Mouse (Mus musculus): Measurements from ENCODE around the gene Slc12a1. TPM values are rescaled to one million over a fixed set of nuclear protein-coding genes. Genes with fewer than 3 reads are reported as not detected.

Gene Slc12a1
- polyA plus RNA-seq, 2 experiments: 0.06 TPM

GRCm38 (mm10) chr2:125219268-125219667, 67.0 kb downstream of the Slc12a1 start:
- 77% methylated on average over 3 of the region's 3 CpGs for WGBS
- no peak overlapping the region for H3K4me3 ChIP-seq (replicated peaks; ENCODE audit: low read length)
- H3K36me3 ChIP-seq (ENCODE audit: control insufficient read depth, insufficient read depth, low read length): no peaks in the 10 kb centered on the region
- H3K27me3 ChIP-seq (ENCODE audit: control insufficient read depth, insufficient read depth, low read length): no peaks in the 10 kb centered on the region
- no peak overlapping the region for H3K9ac ChIP-seq (ENCODE audit: low read depth, low read length, severe bottlenecking)
- no peak for TF ChIP-seq POLR2A (IDR thresholded peaks at IDR 0.05; ENCODE audit: borderline replicate concordance, extremely low read depth, insufficient read depth, insufficient read length)
- no peak overlapping the region for H3K27ac ChIP-seq (replicated peaks; ENCODE audit: low read depth, low read length)
- DNase-seq (ENCODE audit: low spot score) (no peak), ATAC-seq (ENCODE audit: low FRiP score, low read depth) (no peak)
- no peak overlapping the region for H3K4me2 ChIP-seq (replicated peaks; ENCODE audit: low read depth, low read length, severe bottlenecking)
- H3K9me3 ChIP-seq (ENCODE audit: control insufficient read depth, low read length): no peaks in the 10 kb centered on the region
- no peaks in the 10 kb centered on the region for H3K4me1 ChIP-seq (ENCODE audit: control insufficient read depth, insufficient read depth, low read length)

- no peaks in the 10 kb centered on the region for H3K36me3 ChIP-seq (ENCODE audit: control insufficient read depth, insufficient read depth, low read length)
- no peaks in the 10 kb centered on the region for H3K27me3 ChIP-seq (ENCODE audit: control insufficient read depth, insufficient read depth, low read length)
- no peak for TF ChIP-seq POLR2A (IDR thresholded peaks at IDR 0.05; ENCODE audit: borderline replicate concordance, extremely low read depth, insufficient read depth, insufficient read length)
- no peak overlapping the region for H3K9ac ChIP-seq (ENCODE audit: low read depth, low read length, severe bottlenecking)
- WGBS: 85% methylated on average over 1 of the region's 1 CpGs
- H3K27ac ChIP-seq (replicated peaks; ENCODE audit: low read depth, low read length): no peak overlapping the region
- H3K9me3 ChIP-seq (ENCODE audit: control insufficient read depth, low read length): no peaks in the 10 kb centered on the region
- DNase-seq (ENCODE audit: low spot score): no peak
- no peak overlapping the region for H3K4me2 ChIP-seq (replicated peaks; ENCODE audit: low read depth, low read length, severe bottlenecking)
- no peak for ATAC-seq (ENCODE audit: low FRiP score, low read depth)
- no peaks in the 10 kb centered on the region for H3K4me1 ChIP-seq (ENCODE audit: control insufficient read depth, insufficient read depth, low read length)
- no peak overlapping the region for H3K4me3 ChIP-seq (replicated peaks; ENCODE audit: low read length)
Measured at GRCm38 (mm10) chr2:125221673-125222072, 69.4 kb downstream of the Slc12a1 start.

- WGBS: 78% methylated on average over 11 of the region's 11 CpGs
- no peak for TF ChIP-seq POLR2A (IDR thresholded peaks at IDR 0.05; ENCODE audit: borderline replicate concordance, extremely low read depth, insufficient read depth, insufficient read length)
Measured at GRCm38 (mm10) chr2:125228472-125229409, 76.4 kb downstream of the Slc12a1 start.

GRCm38 (mm10) chr2:125232183-125232582, 79.9 kb downstream of the Slc12a1 start:
- no peaks in the 10 kb centered on the region for H3K9me3 ChIP-seq (ENCODE audit: control insufficient read depth, low read length)
- no peak for TF ChIP-seq POLR2A (IDR thresholded peaks at IDR 0.05; ENCODE audit: borderline replicate concordance, extremely low read depth, insufficient read depth, insufficient read length)
- no peaks in the 10 kb centered on the region for H3K36me3 ChIP-seq (ENCODE audit: control insufficient read depth, insufficient read depth, low read length)
- H3K4me2 ChIP-seq (replicated peaks; ENCODE audit: low read depth, low read length, severe bottlenecking): no peak overlapping the region
- ATAC-seq (ENCODE audit: low FRiP score, low read depth) (no peak), DNase-seq (ENCODE audit: low spot score) (no peak)
- WGBS: 89% methylated on average over 4 of the region's 4 CpGs
- H3K9ac ChIP-seq (ENCODE audit: low read depth, low read length, severe bottlenecking): no peak overlapping the region
- H3K27me3 ChIP-seq (ENCODE audit: control insufficient read depth, insufficient read depth, low read length): no peaks in the 10 kb centered on the region
- H3K4me3 ChIP-seq (replicated peaks; ENCODE audit: low read length): no peak overlapping the region
- no peak overlapping the region for H3K27ac ChIP-seq (replicated peaks; ENCODE audit: low read depth, low read length)
- no peaks in the 10 kb centered on the region for H3K4me1 ChIP-seq (ENCODE audit: control insufficient read depth, insufficient read depth, low read length)

More at GRCm38 (mm10) chr2:125228472-125229409, 76.4 kb downstream of the Slc12a1 start:
- Histone ChIP-seq H3K4me2 (replicated peaks; ENCODE audit: low read depth, low read length, severe bottlenecking) (no peak overlapping the region), H3K27me3 (ENCODE audit: control insufficient read depth, insufficient read depth, low read length) (no peaks in the 10 kb centered on the region), H3K36me3 (ENCODE audit: control insufficient read depth, insufficient read depth, low read length) (no peaks in the 10 kb centered on the region), H3K9ac (ENCODE audit: low read depth, low read length, severe bottlenecking) (no peak overlapping the region), H3K9me3 (ENCODE audit: control insufficient read depth, low read length) (no peaks in the 10 kb centered on the region), H3K4me3 (replicated peaks; ENCODE audit: low read length) (no peak overlapping the region), H3K4me1 (ENCODE audit: control insufficient read depth, insufficient read depth, low read length) (no peaks in the 10 kb centered on the region), H3K27ac (replicated peaks; ENCODE audit: low read depth, low read length) (no peak overlapping the region)
- DNase-seq (ENCODE audit: low spot score): no peak
- no peak for ATAC-seq (ENCODE audit: low FRiP score, low read depth)

- DNase-seq (ENCODE audit: low spot score): no peak
- H3K27me3 ChIP-seq (ENCODE audit: control insufficient read depth, insufficient read depth, low read length): no peaks in the 10 kb centered on the region
- H3K36me3 ChIP-seq (ENCODE audit: control insufficient read depth, insufficient read depth, low read length): no peaks in the 10 kb centered on the region
- H3K9ac ChIP-seq (ENCODE audit: low read depth, low read length, severe bottlenecking): no peak overlapping the region
- no peak overlapping the region for H3K4me2 ChIP-seq (replicated peaks; ENCODE audit: low read depth, low read length, severe bottlenecking)
- H3K9me3 ChIP-seq (ENCODE audit: control insufficient read depth, low read length): no peaks in the 10 kb centered on the region
- ATAC-seq (ENCODE audit: low FRiP score, low read depth): no peak
- H3K27ac ChIP-seq (replicated peaks; ENCODE audit: low read depth, low read length): no peak overlapping the region
- H3K4me3 ChIP-seq (replicated peaks; ENCODE audit: low read length): no peak overlapping the region
- no peak for TF ChIP-seq POLR2A (IDR thresholded peaks at IDR 0.05; ENCODE audit: borderline replicate concordance, extremely low read depth, insufficient read depth, insufficient read length)
- 58% methylated on average over 2 of the region's 2 CpGs for WGBS
- H3K4me1 ChIP-seq (ENCODE audit: control insufficient read depth, insufficient read depth, low read length): no peaks in the 10 kb centered on the region
Measured at GRCm38 (mm10) chr2:125233537-125233936, 81.2 kb downstream of the Slc12a1 start.
